Mouse (Mus musculus) adrenal gland, postnatal 25 days (tissue): ENCODE results near the gene Ssu72. TPM values are rescaled to one million over a fixed set of nuclear protein-coding genes. Genes with fewer than 3 reads are reported as not detected.

Source experiments
- DNase-seq: peaks from one replicate; pipeline ENCODE4 v3.0.0; 2021; ENCODE audit warnings: mixed read lengths
- total RNA-seq: library from RNA; stranded (reverse); gene quantifications from 2 replicates; pipeline ENCODE4 v1.2.3, GENCODE M21; 2021

Gene Ssu72
- total RNA-seq, 1 experiment from 2014 or later: 123 TPM

DNA sequence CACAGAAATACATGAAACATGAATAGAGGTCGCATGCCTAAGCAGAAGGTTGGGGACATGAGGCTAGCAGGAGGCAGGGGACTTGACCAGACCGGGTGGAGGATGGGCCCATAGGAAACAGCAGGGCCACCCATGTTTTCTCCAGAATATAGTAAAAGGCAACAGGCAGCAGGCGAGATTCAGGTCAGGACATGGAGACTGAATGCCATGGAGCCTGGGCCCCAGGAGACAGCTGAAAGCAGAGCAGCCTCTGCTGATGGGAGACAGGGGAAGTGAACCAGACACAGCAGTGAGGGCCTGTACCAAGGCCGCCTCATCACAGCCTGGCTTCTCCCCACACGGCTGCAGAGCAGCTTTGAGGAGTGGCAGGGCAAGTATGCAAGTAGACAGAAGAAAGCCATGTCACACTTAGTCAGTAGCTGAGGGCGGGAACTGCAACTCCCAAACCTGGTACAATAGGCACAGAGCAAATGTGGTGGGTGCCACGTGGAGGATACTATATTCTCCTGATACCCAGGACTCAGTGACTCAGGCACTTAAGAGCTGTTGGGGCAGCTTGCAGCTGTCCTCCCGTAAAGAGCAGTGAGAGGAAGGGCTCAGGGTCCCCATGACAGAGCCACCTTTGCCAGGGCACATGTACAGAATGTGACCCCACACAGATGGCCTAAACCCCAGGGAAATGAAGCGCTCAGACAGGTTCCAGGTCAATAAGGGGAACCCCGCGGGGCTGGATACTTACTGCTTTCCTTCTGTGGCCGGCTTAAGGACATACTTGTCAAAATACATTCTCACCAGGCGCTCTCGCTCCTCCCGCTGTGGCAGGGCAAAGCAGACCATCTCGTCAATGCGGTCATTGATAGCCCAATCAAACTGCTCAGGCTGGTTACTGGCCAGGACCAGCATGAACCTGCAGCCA, 42.2 kb downstream of the Ssu72 start:
- no peak for DNase-seq

GRCm38 (mm10) chr4:155757011-155757410, 52.4 kb downstream of the Ssu72 start:
- no peak for DNase-seq

DNA sequence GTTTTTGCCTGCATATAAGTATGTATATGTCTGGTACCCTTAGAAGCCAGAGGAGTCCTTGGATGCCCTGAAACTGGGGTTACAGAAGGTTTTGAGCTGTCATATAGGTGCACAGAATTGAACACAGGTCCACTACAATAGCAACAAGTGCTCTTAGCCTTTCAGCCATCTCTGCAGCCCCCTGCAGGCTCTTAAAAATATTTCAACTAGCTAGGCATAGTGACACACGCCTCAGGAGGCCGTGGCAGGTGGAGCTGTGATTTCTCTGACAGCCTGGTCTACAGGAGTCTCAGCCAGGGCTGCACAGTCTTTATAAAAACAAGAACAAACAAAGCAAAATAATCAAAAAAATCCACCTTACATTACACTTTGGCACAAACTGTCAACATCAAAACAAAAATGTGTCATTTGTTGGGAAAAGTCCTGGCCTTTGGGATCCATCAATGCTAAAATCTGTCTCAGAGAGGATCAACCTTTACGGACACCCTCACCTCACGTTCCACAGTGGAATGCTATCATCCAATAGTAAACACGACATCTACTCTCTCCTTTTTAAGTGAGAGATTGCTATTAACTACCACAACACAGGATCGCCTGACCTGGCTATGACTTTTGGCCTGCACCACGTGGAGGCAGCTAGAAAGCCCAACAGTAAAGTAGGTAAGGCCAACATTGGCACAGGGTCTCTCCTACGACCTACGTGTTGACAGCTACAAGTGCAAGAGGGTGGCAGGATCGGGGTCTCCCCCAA, 55.4 kb downstream of the Ssu72 start:
- DNase-seq: no peak

DNA sequence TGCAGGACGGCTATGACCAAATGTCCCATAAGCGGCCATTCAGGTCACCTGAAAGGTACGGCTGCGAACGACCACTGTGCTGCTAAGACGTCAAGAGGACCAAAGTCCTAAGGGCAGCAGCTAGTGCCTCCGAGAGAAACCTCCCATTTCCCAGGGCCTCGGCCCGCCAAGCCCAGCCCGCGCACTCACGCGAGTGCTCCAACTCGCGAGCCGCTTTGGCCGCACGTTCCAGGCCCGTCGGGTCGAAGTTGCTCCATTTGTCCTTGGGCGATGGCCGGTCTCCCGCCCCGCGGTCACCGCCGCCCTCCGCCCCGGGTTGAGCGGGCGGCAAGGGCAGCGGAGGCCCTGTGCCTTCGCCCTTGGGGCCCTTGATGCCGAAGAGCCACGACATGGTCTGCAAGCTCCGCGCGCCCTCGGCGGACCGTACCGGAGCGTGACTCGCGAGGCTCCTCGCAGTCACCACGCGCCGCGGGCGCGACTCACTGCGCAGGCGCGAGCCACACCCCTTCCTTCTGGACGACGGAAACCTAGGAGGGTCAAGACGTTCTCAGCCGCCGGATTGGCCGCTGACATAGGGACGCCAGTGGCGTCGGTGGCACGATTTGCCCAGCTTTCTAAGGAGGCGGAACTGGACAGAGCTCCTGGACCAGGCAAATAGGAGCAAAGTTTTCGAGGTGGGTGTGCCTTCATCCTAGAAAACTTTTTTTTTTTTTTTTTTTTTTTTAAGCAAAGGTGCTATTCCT, 56.2 kb downstream of the Ssu72 start, which contains the start of gene Atad3a:
Gene Atad3a (minus strand): TSS at position 481 of the 743 bp plus-strand sequence.
- DNase-seq: peak; percentile 96

GRCm38 (mm10) chr4:155761356-155762099, 56.9 kb downstream of the Ssu72 start:
- DNase-seq: no peak

GRCm38 (mm10) chr4:155762357-155762756, 57.8 kb downstream of the Ssu72 start:
- no peak for DNase-seq

GRCm38 (mm10) chr4:155769496-155769879, 64.9 kb downstream of the Ssu72 start:
- no peak for DNase-seq

DNA sequence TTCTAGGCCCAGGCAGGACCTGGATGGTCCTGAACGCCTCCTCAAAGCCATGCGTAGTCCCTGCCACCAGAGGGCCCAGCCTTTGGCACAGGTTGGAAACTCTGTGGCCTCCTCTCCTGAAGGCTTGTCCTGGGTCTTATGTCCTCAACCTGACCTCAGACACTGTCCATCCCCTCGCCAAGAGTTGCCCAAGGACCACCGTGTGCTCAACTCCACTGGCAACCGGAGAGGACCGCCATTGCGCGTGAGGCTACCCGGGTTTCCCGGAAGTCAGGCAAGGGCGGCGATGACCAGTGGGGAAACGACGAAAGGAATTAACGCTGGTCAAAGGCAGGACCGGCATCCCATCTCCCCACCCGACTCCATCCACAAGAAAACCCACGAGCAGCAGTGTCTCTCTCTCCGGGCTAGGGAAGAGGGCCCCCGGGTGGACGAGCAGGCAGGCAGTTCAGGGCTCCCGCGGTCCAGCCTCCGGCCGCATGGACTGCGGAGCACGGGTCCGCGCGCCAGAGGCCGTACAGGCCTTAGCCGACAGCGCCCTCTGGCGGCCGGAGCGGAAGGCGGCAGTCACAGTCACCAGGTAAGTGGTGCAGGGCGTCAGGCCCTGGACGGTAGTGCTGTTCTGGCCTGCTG, 65.4 kb downstream of the Ssu72 start:
- DNase-seq: peak; percentile 93

DNA sequence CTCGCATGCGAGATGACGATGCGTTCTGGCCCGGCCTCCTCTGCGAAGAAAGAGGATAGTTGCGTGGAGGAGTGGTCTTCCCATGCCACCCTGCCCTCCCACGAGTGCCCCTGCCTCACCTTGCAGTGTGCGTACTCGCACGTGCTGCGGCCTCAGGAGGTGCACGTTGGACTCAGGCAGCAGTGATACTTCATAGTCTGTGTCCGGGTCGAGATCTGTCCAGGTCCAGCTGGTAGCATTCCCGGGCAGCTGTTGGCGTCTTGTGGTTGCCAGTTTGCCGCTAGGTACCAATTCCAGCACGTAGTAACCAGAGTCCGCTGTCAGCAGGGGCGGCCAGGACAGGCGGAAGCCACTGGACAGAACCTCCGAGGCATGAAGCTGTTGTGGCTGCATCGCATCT, 66.0 kb downstream of the Ssu72 start:
- no peak for DNase-seq

DNA sequence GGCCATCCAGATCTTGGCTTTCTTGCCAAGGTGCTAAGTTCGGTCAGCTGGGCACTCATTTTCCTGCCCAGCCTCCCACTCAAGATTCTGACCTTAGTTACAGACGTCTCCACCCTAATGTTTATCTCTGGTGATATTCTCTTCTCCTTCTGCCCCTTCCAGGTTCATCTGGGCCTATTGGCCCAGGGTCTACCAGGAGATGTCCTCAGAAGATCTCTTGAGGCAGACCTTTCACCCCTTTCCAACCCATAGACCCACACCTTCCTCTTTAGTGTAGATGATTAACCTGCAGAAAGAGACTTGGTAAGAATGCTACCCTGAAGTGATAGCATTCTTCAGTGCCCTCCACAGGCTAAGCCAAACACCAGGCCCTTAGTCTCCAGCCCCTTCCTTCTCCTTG, 67.1 kb downstream of the Ssu72 start:
- no peak for DNase-seq

- no peak for DNase-seq
Measured at GRCm38 (mm10) chr4:155772786-155773185, 68.2 kb downstream of the Ssu72 start.

- DNase-seq: no peak
Measured at GRCm38 (mm10) chr4:155773335-155774078, 68.9 kb downstream of the Ssu72 start.

DNA sequence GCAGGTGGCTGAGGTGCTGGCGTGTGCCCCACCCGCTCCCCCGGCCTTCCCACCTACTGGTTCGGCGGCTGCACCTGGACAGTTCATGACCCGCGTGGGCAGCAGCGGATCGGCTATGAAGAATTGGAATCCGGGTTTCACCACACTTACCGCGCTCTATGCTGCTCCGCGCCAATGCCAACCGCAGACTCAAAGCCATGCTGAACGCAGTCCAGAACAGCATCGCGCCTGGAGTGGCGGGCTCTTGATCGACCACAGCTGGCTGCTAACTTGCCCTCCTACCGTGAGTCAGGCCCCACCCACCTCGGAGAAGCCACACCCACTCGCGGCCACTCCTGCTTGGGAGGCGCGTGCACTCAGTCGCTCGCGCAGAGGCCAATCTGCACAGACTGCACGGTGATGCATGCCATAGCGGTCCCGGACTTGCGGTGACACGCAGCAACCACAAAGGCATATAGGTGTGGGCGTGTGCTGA, 69.7 kb downstream of the Ssu72 start, which contains the start of gene Vwa1:
Gene Vwa1 (minus strand): TSS at position 419 of the 475 bp plus-strand sequence.
- DNase-seq: peak; percentile 91

- DNase-seq: peak; percentile 41
Measured at GRCm38 (mm10) chr4:155774971-155775740, 70.6 kb downstream of the Ssu72 start.

DNA sequence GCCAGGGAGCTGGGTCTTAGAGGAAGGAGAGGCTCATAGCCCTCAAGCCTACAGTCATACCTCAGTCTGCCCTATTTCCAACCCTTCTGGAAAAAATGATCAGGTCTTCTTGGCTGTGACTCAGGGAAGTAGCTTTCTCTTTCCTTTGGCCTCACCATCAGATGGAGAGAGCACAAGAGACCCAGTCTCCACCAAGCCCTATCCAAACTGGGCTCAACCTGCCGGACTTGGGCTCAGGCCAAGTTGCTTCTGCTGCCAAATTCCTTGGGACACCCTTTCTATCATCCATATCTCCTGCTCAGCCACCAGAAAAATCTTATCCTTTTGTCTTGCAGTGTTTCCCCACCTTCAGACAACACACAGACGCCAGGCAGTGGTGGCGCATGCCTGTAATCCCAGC, 71.3 kb downstream of the Ssu72 start:
- peak; percentile 54 for DNase-seq

DNA sequence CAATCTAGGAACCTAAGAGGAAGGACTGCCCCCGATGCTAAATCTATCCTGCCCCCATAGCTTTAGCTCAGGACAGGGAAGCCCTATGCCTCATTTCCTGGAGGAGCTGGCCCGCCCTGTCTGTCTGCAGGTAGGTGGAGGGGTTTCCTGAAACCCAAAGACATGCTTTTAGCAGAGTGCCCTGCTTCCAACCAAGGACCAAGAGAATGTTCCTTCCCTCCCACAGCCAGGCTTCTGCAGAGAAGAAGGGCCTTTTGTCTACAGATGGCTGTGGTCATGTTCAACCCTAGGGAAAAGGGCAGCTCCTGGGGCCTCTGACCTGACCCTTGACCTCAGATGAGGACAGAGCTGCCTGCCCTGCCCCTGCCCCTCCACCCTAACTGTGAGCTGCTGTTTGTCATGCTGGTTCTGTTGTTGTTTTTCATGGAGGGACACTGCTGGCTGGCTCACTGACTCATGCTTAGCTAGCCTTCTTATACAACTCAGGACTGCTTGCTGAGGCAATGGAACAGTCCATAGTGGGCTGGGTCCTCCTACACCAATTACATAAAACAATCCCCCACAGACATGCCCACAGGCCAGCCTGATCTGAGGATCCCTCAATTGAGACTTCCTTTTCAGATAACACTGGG, 72.2 kb downstream of the Ssu72 start:
- no peak for DNase-seq

DNA sequence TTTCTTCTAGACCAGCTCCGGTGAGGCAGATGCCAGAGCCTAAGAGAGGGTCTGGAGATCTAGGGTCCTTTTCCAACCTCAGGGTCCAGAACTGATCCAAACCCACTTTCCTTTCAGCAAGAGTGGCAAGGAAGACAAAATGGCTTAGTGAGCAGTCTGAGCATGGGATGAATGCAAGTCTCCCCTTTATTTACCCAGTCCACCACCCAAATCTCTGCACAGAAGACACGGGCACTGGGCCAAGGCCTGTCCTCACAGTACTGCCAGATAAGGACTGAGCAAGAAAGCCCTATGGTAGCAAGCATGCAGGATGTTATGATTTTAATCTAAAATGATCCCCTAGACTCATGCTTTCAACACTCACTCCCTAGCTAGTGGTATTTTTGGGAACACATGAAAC, 73.2 kb downstream of the Ssu72 start:
- DNase-seq: peak; percentile 45

DNA sequence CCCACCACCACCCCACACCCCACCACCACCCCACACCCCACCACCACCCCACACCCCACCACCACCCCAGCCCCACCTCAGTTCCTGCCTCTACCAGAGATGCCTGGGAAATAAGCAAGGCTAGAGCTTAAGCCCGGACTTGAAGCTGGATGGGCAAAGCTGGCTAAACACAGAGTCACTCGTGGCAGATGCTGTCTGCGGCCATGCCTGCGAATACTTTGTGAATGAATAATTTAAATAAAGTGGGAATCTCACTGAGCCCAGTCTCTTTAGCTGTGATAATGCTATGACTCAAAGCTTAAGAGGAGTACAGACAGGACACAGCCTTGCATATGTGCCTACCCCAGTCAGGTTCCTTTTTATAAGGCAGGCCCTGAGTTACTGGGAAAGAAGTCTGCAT, 74.9 kb downstream of the Ssu72 start:
- DNase-seq: no peak

GRCm38 (mm10) chr4:155780895-155781294, 76.3 kb downstream of the Ssu72 start:
- DNase-seq: peak; percentile 37
